Mouse (Mus musculus) gastrocnemius, adult 2 months (tissue): ENCODE measurements around the gene Cep41. TPM values are rescaled to one million over a fixed set of nuclear protein-coding genes. Genes with fewer than 3 reads are reported as not detected.

Experiments used
- DNase-seq: peaks from one replicate; pipeline ENCODE4 v3.0.0; 2022
- H3K27ac ChIP-seq: fragments of 200-600 bp; 2 replicates; pipeline ENCODE4 v1.8.1; 2022; ENCODE audit warnings: mild to moderate bottlenecking
- H3K4me3 ChIP-seq: fragments of 200-600 bp; 2 replicates; pipeline ENCODE4 v1.8.1; 2022; ENCODE audit warnings: mild to moderate bottlenecking, moderate library complexity
- CTCF ChIP-seq: fragments of 200-600 bp; IDR thresholded peaks from 2 replicates; pipeline ENCODE4 v1.8.1; 2022; ENCODE audit warnings: antibody characterized with exemption, mild to moderate bottlenecking, moderate library complexity
- intact Hi-C: fragments of 180-260 bp; cut with DNase I; formaldehyde crosslinking; loops from one replicate; pipeline ENCODE4 v1.15.1; 2025
- total RNA-seq, 2 experiments: library from RNA; stranded (reverse); gene quantifications; 2 replicates each; pipeline ENCODE4 v1.2.3; 2021

The Cep41 gene
- total RNA-seq, 2 experiments from 2014 or later = 0.20 to 1.6 TPM

- DNase-seq = no peak
- H3K4me3 ChIP-seq = no peak overlapping the region
- no peak overlapping the region for H3K27ac ChIP-seq
- TF ChIP-seq CTCF = no peak
- intact Hi-C loops = no loop called here
These were observed 39.1 kb downstream of the Cep41 start for GRCm38 (mm10) chr6:30654402-30654859.

GRCm38 (mm10) chr6:30653518-30653917 lies 40.0 kb downstream of the Cep41 start:
- DNase-seq = no peak
- TF ChIP-seq CTCF = no peak
- no peak overlapping the region for H3K4me3 ChIP-seq
- no peak overlapping the region for H3K27ac ChIP-seq
- intact Hi-C loops = no loop called here

GRCm38 (mm10) chr6:30652425-30653188 lies 40.9 kb downstream of the Cep41 start:
- H3K27ac ChIP-seq = peak overlapping the region; percentile 28; the same call in 1 of the 2 replicates
- no peak for TF ChIP-seq CTCF
- no peak overlapping the region for H3K4me3 ChIP-seq
- intact Hi-C loops = no loop called here
- no peak for DNase-seq

- peak; percentile 62 for DNase-seq
- intact Hi-C loops = no loop called here
These were observed 43.8 kb downstream of the Cep41 start for GRCm38 (mm10) chr6:30649651-30650296.

GRCm38 (mm10) chr6:30645379-30645778 lies 48.2 kb downstream of the Cep41 start:
- no peak overlapping the region for H3K27ac ChIP-seq
- no peak for TF ChIP-seq CTCF
- intact Hi-C loops = no loop called here
- no peak for DNase-seq
- H3K4me3 ChIP-seq = no peak overlapping the region

More at GRCm38 (mm10) chr6:30649651-30650296, 43.8 kb downstream of the Cep41 start:
- Histone ChIP-seq H3K4me3 (0 out of 2 replicates have a peak overlapping the region, but pooled peaks have one; percentile 13), H3K27ac (peak overlapping the region; percentile 4; the same call in 1 of the 2 replicates)
- no peak for TF ChIP-seq CTCF

GRCm38 (mm10) chr6:30644462-30644861 lies 49.1 kb downstream of the Cep41 start:
- DNase-seq = no peak
- no peak for TF ChIP-seq CTCF
- intact Hi-C loops = no loop called here
- Histone ChIP-seq H3K4me3 (no peak overlapping the region), H3K27ac (no peak overlapping the region)

GRCm38 (mm10) chr6:30643694-30644460 lies 49.7 kb downstream of the Cep41 start:
- intact Hi-C loops = no loop called here
- H3K27ac ChIP-seq = no peak overlapping the region
- H3K4me3 ChIP-seq = no peak overlapping the region
- no peak for TF ChIP-seq CTCF
- peak; percentile 31 for DNase-seq

GRCm38 (mm10) chr6:30638674-30639268 lies 54.8 kb downstream of the Cep41 start, which contains the start of gene Cpa1:
Gene Cpa1, plus strand, starts transcription at chr6:30639218.
- intact Hi-C loops = no loop called here
- Histone ChIP-seq H3K27ac (no peak within 1 kb of the TSS), H3K4me3 (no peak within 1 kb of the TSS)
- TF ChIP-seq CTCF = no peak
- DNase-seq = no peak

- DNase-seq = peak; percentile 30
These were observed 57.2 kb downstream of the Cep41 start for GRCm38 (mm10) chr6:30636186-30636842.

GRCm38 (mm10) chr6:30635361-30635862 lies 58.1 kb downstream of the Cep41 start:
- H3K4me3 ChIP-seq = no peak overlapping the region
- intact Hi-C loops = no loop called here
- no peak for DNase-seq
- no peak overlapping the region for H3K27ac ChIP-seq
- TF ChIP-seq CTCF = no peak

More at GRCm38 (mm10) chr6:30636186-30636842, 57.2 kb downstream of the Cep41 start:
- H3K27ac ChIP-seq = no peak overlapping the region
- no peak for TF ChIP-seq CTCF
- intact Hi-C loops = no loop called here
- no peak overlapping the region for H3K4me3 ChIP-seq

- H3K4me3 ChIP-seq = no peak overlapping the region
- DNase-seq = no peak
- TF ChIP-seq CTCF = no peak
- intact Hi-C loops = no loop called here
- no peak overlapping the region for H3K27ac ChIP-seq
These were observed 63.6 kb downstream of the Cep41 start for GRCm38 (mm10) chr6:30629989-30630388.

- Histone ChIP-seq H3K4me3 (no peak overlapping the region), H3K27ac (no peak overlapping the region)
- intact Hi-C loops = no loop called here
- DNase-seq = no peak
- no peak for TF ChIP-seq CTCF
These were observed 65.4 kb downstream of the Cep41 start for GRCm38 (mm10) chr6:30628152-30628551.
